19 mouse cellular contexts compared by ENCODE assay signal in the genomic region with DNA sequence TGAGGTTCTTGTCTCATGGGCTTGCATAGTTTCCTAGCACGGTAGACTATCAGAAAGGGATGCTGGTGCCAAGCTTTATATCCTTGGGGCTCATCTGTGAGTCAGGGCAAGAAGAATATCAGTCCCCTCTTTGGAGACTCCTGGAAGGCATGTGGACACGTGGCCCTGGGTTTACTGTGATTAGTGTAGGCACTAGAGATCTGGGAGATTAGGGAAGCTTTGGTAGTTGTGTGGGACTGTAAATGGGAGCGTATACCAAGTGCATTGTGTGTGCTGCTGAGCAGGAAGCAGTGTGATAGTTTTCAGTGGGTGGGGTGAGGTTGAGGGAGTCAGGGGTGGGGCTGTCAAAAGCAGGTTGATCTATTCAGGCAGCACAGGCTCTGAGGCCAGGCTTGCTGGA. TPM values are rescaled to one million over a fixed set of nuclear protein-coding genes. Genes with fewer than 3 reads are reported as not detected.
A peak's percentile ranks its signal among the peaks of the same experiment; 100 is the strongest.
DNase-seq lines count a peak whose midpoint lies in the region; ATAC-seq and TF ChIP-seq lines count a peak whose summit lies in the region.
"Had no signal": no experiment of that assay in that cellular context is flagged by ENCODE, and none has a peak within 500 bp of the region (broad histone marks: within the 10 kb centered on the region; RNA-seq: fewer than 3 reads in every experiment).

No protein-coding gene starts in this region.

- no peak overlapping the region for H3K9ac ChIP-seq in midbrain, embryonic 16.5 days (ENCODE audit: low read depth, low read length)
- no peak overlapping the region for H3K9ac ChIP-seq in midbrain, postnatal 0 days (replicated peaks; ENCODE audit: low read length, poor library complexity, severe bottlenecking)
- H3K9ac ChIP-seq: forebrain, embryonic 15.5 days had no signal

- H3K36me3 ChIP-seq in midbrain, embryonic 16.5 days (ENCODE audit: control insufficient read depth, insufficient read depth, low read length) = peaks cover 18% of the 10 kb centered on the region
- peaks cover 21% of the 10 kb centered on the region for H3K36me3 ChIP-seq in midbrain, postnatal 0 days (ENCODE audit: insufficient read depth, low read length)
- peaks cover 11% of the 10 kb centered on the region for H3K36me3 ChIP-seq in small intestine, adult 2 months (ENCODE audit: control insufficient read depth, insufficient read depth, low read length)

- 65% methylated on average over 3 of the region's 3 CpGs for WGBS in midbrain, embryonic 16.5 days
- 66% methylated on average over 3 of the region's 3 CpGs for WGBS in midbrain, postnatal 0 days
- 19% methylated on average over 3 of the region's 3 CpGs for WGBS in small intestine, adult 2 months

- no peak for TF ChIP-seq CTCF in midbrain, postnatal 0 days (IDR thresholded peaks at IDR 0.05)
- no peak for TF ChIP-seq CTCF in small intestine, adult 2 months (IDR thresholded peaks at IDR 0.05; ENCODE audit: extremely low read depth, insufficient read length, insufficient replicate concordance, low read depth, low read length)

- peaks cover 54% of the 10 kb centered on the region for H3K4me1 ChIP-seq in midbrain, embryonic 16.5 days (ENCODE audit: control insufficient read depth, insufficient read depth, low read length)
- H3K4me1 ChIP-seq in midbrain, postnatal 0 days (ENCODE audit: insufficient read depth, low read length) = peaks cover 12% of the 10 kb centered on the region
- peaks cover 28% of the 10 kb centered on the region for H3K4me1 ChIP-seq in small intestine, adult 2 months (ENCODE audit: control insufficient read depth, insufficient read depth, insufficient read length, low read length)

- H3K4me3 ChIP-seq in midbrain, embryonic 16.5 days (ENCODE audit: low read depth, low read length) = no peak overlapping the region
- no peak overlapping the region for H3K4me3 ChIP-seq in midbrain, postnatal 0 days (ENCODE audit: low read depth, low read length)
- no peak overlapping the region for H3K4me3 ChIP-seq in small intestine, adult 2 months (ENCODE audit: low read depth, low read length)
- H3K4me3 ChIP-seq: forebrain, embryonic 15.5 days; heart, embryonic 10.5 days had no signal

- H3K27ac ChIP-seq in midbrain, embryonic 16.5 days (ENCODE audit: low read length) = no peak overlapping the region
- no peak overlapping the region for H3K27ac ChIP-seq in midbrain, postnatal 0 days (ENCODE audit: low read depth, low read length)
- H3K27ac ChIP-seq in small intestine, adult 2 months (ENCODE audit: insufficient read depth, low read depth, low read length) = peak overlapping the region; percentile 75
- H3K27ac ChIP-seq: forebrain, embryonic 15.5 days; heart, embryonic 10.5 days; macrophage had no signal

- no peak for ATAC-seq in midbrain, embryonic 16.5 days
- ATAC-seq in midbrain, postnatal 0 days (ENCODE audit: low FRiP score) = no peak
- ATAC-seq: forebrain, embryonic 15.5 days had no signal

- TF ChIP-seq POLR2A in small intestine, adult 2 months (IDR thresholded peaks at IDR 0.05; ENCODE audit: low read depth, low read length) = no peak

- H3K27me3 ChIP-seq in midbrain, embryonic 16.5 days (ENCODE audit: control insufficient read depth, insufficient read depth, low read depth, low read length) = no peaks in the 10 kb centered on the region
- no peaks in the 10 kb centered on the region for H3K27me3 ChIP-seq in midbrain, postnatal 0 days (ENCODE audit: insufficient read depth, low read length)
- H3K27me3 ChIP-seq in small intestine, adult 2 months (ENCODE audit: control insufficient read depth, insufficient read depth, low read length) = no peaks in the 10 kb centered on the region
- H3K27me3 ChIP-seq: forebrain, embryonic 15.5 days had no signal

- H3K9me3 ChIP-seq in midbrain, embryonic 16.5 days (replicated peaks; ENCODE audit: control insufficient read depth, low read length, poor library complexity, severe bottlenecking) = no peaks in the 10 kb centered on the region
- no peaks in the 10 kb centered on the region for H3K9me3 ChIP-seq in midbrain, postnatal 0 days (ENCODE audit: low read length)
- H3K9me3 ChIP-seq: forebrain, embryonic 15.5 days; heart, embryonic 10.5 days had no signal

- H3K4me2 ChIP-seq in midbrain, embryonic 16.5 days (ENCODE audit: low read length) = peak overlapping the region; percentile 14; the same call in 1 of the 2 replicates
- H3K4me2 ChIP-seq in midbrain, postnatal 0 days (ENCODE audit: low read depth, low read length, poor library complexity, severe bottlenecking) = no peak overlapping the region
- H3K4me2 ChIP-seq: forebrain, embryonic 15.5 days had no signal

- DNase-seq in adrenal gland, adult 8-10 months = peak; percentile 41
- DNase-seq in adrenal gland, postnatal 10 days = no peak
- no peak for DNase-seq in midbrain, postnatal 0 days (ENCODE audit: low spot score)
- DNase-seq in brain, adult 2 months (ENCODE audit: low read depth, low spot score) = peak; percentile 34
- no peak for DNase-seq in layer of hippocampus, adult 11-12 months (ENCODE audit: low spot score)
- DNase-seq in testis, postnatal 10 days (ENCODE audit: low spot score) = no peak
- DNase-seq: cerebellum, adult 11-12 months; heart, postnatal 36 days; kidney, adult 8-10 months; lung, adult 18-20 months had no signal

RNA-seq across cellular contexts. Expression of a gene that starts 12.0 kb away (rescaled TPM):
- 1,000 to 10,000 TPM in 1 of 4 experiments, 100 to 1,000 TPM in 3; 583 to 1,249 (median 833) TPM for total RNA-seq in adrenal gland, adult 8-10 months (2022)
- total RNA-seq in adrenal gland, postnatal 10 days (2021) = 100 to 1,000 TPM; 126 to 310 TPM
- 71.7 and 83.4 TPM in 2 replicates for polyA plus RNA-seq in midbrain, embryonic 16.5 days (2015; fragmentation: Nextera tagmentation; extraction: Ambion mirVana)
- 63.4 and 66.0 TPM in 2 replicates for total RNA-seq in midbrain, postnatal 0 days (2014; rRNA removed)
- polyA plus RNA-seq in midbrain, postnatal 0 days (2015; fragmentation: Nextera tagmentation; extraction: Ambion mirVana) = 74.7 and 80.4 TPM in 2 replicates
- polyA plus RNA-seq in small intestine, adult 2 months (2012; rRNA removed) = 56.9 and 114 TPM in 2 replicates

RNA-seq across cellular contexts. Expression of a gene that starts 12.3 kb away (rescaled TPM):
- 10 to 100 TPM in 3 of 4 experiments, 1 to 10 TPM in 1; 9.2 to 17.5 (median 14.6) TPM for total RNA-seq in adrenal gland, adult 8-10 months (2022)
- 10 to 100 TPM; 14.9 TPM for total RNA-seq in adrenal gland, postnatal 10 days (2021)
- polyA plus RNA-seq in midbrain, embryonic 16.5 days (2015; fragmentation: Nextera tagmentation; extraction: Ambion mirVana) = 6.5 and 7.5 TPM in 2 replicates
- 6.9 and 13.1 TPM in 2 replicates for total RNA-seq in midbrain, postnatal 0 days (2014; rRNA removed)
- 3.5 and 5.8 TPM in 2 replicates for polyA plus RNA-seq in midbrain, postnatal 0 days (2015; fragmentation: Nextera tagmentation; extraction: Ambion mirVana)
- 29.7 and 55.4 TPM in 2 replicates for polyA plus RNA-seq in small intestine, adult 2 months (2012; rRNA removed)

RNA-seq across cellular contexts. Expression of a gene that starts 31.7 kb away (rescaled TPM):
- not detected for total RNA-seq in adrenal gland, adult 8-10 months (2022)
- total RNA-seq in adrenal gland, postnatal 10 days (2021) = not detected
- not detected in 2 replicates for polyA plus RNA-seq in midbrain, embryonic 16.5 days (2015; fragmentation: Nextera tagmentation; extraction: Ambion mirVana)
- total RNA-seq in midbrain, postnatal 0 days (2014; rRNA removed) = not detected in 2 replicates
- not detected in 2 replicates for polyA plus RNA-seq in midbrain, postnatal 0 days (2015; fragmentation: Nextera tagmentation; extraction: Ambion mirVana)
- not detected in 2 replicates for polyA plus RNA-seq in small intestine, adult 2 months (2012; rRNA removed)
- total RNA-seq: gastrocnemius, adult 8-10 months; heart, postnatal 36 days; monocyte, adult 5-6 weeks had no signal
- polyA plus RNA-seq: forebrain, embryonic 15.5 days; heart, embryonic 10.5 days; large intestine, adult 2 months; limb, embryonic 14.5 days; macrophage had no signal

RNA-seq across cellular contexts. Expression of a gene that starts 50.7 kb away (rescaled TPM):
- 1 to 10 TPM; 2.7 to 5.1 (median 3.9) TPM for total RNA-seq in adrenal gland, adult 8-10 months (2022)
- 1 to 10 TPM; 2.6 to 3.0 TPM for total RNA-seq in adrenal gland, postnatal 10 days (2021)
- 11.4 and 14.1 TPM in 2 replicates for polyA plus RNA-seq in midbrain, embryonic 16.5 days (2015; fragmentation: Nextera tagmentation; extraction: Ambion mirVana)
- 8.0 and 10.1 TPM in 2 replicates for total RNA-seq in midbrain, postnatal 0 days (2014; rRNA removed)
- polyA plus RNA-seq in midbrain, postnatal 0 days (2015; fragmentation: Nextera tagmentation; extraction: Ambion mirVana) = 11.6 and 12.4 TPM in 2 replicates
- polyA plus RNA-seq in small intestine, adult 2 months (2012; rRNA removed) = 1.6 and 3.6 TPM in 2 replicates

Comparison
In these comparisons a context has a peak if more than half of its experiments do, and no peak if none do; other contexts are left out.
1. DNase-seq: peak in adrenal gland, adult 8-10 months (single experiment) and brain, adult 2 months (single experiment); none in adrenal gland, postnatal 10 days (single experiment), midbrain, postnatal 0 days (single experiment), layer of hippocampus, adult 11-12 months (single experiment) and testis, postnatal 10 days (single experiment).